Mouse (Mus musculus) neural tube, embryonic 11.5 days (tissue): Measurements from ENCODE around the gene Snapc3. TPM values are rescaled to one million over a fixed set of nuclear protein-coding genes. Genes with fewer than 3 reads are reported as not detected.

Experiments
- ATAC-seq: fragments of 200-750 bp; cut with Nextera tagmentation; 2 replicates; pipeline ENCODE4 v1.8.0; 2017; ENCODE audit warnings: moderate number of reproducible peaks, mild to moderate bottlenecking, moderate TSS enrichment, moderate library complexity; ENCODE audit not compliant: insufficient read depth, low FRiP score, low TSS enrichment
- DNase-seq: peaks from one replicate; pipeline ENCODE4 v3.0.0-alpha.2; 2015; ENCODE audit warnings: low spot score
- H3K27ac ChIP-seq: fragments of 300-500 bp; sonication (generic); 2 replicates; pipeline ENCODE4 v1.5.1; 2014; ENCODE audit warnings: low read depth, mild to moderate bottlenecking, low read length
- H3K27me3 ChIP-seq: fragments of 300-500 bp; sonication (generic); 2 replicates; pipeline ENCODE4 v1.6.1; 2014; ENCODE audit warnings: mild to moderate bottlenecking, low read length, mixed read lengths; ENCODE audit not compliant: control insufficient read depth, insufficient read depth
- H3K36me3 ChIP-seq: fragments of 300-500 bp; sonication (generic); 2 replicates; pipeline ENCODE4 v1.6.1; 2014; ENCODE audit warnings: mild to moderate bottlenecking, low read length, moderate library complexity, mixed read lengths; ENCODE audit not compliant: control insufficient read depth, insufficient read depth
- H3K4me1 ChIP-seq: fragments of 300-500 bp; sonication (generic); 2 replicates; pipeline ENCODE4 v1.6.1; 2014; ENCODE audit warnings: low read length, mixed read lengths; ENCODE audit not compliant: control insufficient read depth, insufficient read depth
- H3K4me2 ChIP-seq: fragments of 300-500 bp; sonication (generic); 2 replicates; pipeline ENCODE4 v1.6.1; 2014; ENCODE audit warnings: low read depth, mild to moderate bottlenecking, moderate library complexity
- H3K4me3 ChIP-seq: fragments of 300-500 bp; sonication (generic); 2 replicates; pipeline ENCODE4 v1.5.1; 2014; ENCODE audit warnings: low read depth, low read length
- H3K9ac ChIP-seq: fragments of 300-500 bp; sonication (generic); 2 replicates; pipeline ENCODE4 v1.6.1; 2014; ENCODE audit warnings: mild to moderate bottlenecking, low read length
- H3K9me3 ChIP-seq: fragments of 300-500 bp; sonication (generic); 2 replicates; pipeline ENCODE4 v1.6.1; 2016; ENCODE audit warnings: low read length; ENCODE audit not compliant: control insufficient read depth
- whole genome bisulfite sequencing: fragments of 180-500 bp; shearing (Covaris S2); extraction: QIAGEN DNeasy Blood & Tissue Kit; methylation state at CpG from one replicate; pipeline ENCODE4 v1.1.7; 2014; 5-methylcytosine and 5-hydroxymethylcytosine counted together
- polyA plus RNA-seq: library from polyadenylated mRNA; unstranded; fragments of >200 nt; fragmentation: Nextera tagmentation; extraction: Ambion mirVana; gene quantifications from 2 replicates; pipeline ENCODE4 v1.2.1, GENCODE M21; 2014

Snapc3 gene
- polyA plus RNA-seq, 1 experiment from 2014 or later, result 77.8 TPM

GRCm38 (mm10) chr4:83390551-83390950 lies 27.0 kb upstream of the Snapc3 start:
- Histone ChIP-seq H3K27me3 (no peaks in the 10 kb centered on the region), H3K9me3 (no peaks in the 10 kb centered on the region), H3K4me2 (no peak overlapping the region), H3K27ac (no peak overlapping the region), H3K4me1 (no peaks in the 10 kb centered on the region), H3K4me3 (no peak overlapping the region), H3K9ac (no peak overlapping the region), H3K36me3 (no peaks in the 10 kb centered on the region)
- DNase-seq (no peak), ATAC-seq (no peak)
- 62% methylated on average over 2 of the region's 2 CpGs for WGBS

DNA sequence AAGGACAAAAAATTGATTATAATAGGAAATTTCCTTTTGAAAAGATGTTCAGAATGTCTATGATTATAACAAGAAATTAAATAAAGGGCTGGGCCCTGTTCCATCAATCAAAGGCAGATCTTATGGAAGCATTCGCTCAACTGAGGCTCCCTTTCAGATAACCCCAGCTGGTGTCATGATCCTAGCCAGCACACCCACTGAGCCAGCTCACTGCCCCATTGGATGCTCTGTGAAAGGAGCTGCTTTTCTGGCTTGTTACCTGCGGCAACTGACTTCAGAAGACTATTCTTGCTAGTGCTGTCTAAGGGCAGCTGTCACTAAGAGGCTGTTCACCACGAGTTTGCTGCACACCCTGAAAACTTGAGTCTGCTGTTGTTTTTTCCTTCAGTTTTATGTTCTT lies 25.6 kb upstream of the Snapc3 start:
- 35% methylated on average over 3 of the region's 3 CpGs for WGBS
- no peaks in the 10 kb centered on the region for H3K4me1 ChIP-seq

DNA sequence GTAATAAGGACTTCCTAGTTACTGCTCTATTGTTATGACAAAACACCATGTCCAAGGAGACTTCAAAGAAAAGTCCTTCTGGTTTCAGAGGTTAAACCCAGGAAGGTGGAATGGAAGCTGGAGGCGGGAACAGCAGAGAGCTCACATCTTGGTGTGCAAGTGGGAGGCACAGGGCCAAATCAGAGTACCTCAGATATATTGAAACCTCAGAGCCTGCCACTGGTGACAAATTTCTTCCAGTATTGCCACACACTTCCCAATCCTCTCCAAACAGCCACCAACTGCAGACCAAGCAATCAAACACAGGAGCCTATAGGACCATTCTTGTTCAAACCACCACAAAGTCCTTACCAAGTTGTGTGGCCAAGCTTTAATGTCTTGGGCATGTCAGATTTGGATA lies 23.8 kb upstream of the Snapc3 start:
- Histone ChIP-seq H3K4me2 (no peak overlapping the region), H3K27me3 (no peaks in the 10 kb centered on the region), H3K9ac (no peak overlapping the region), H3K27ac (no peak overlapping the region), H3K4me3 (no peak overlapping the region), H3K9me3 (no peaks in the 10 kb centered on the region), H3K4me1 (no peaks in the 10 kb centered on the region), H3K36me3 (no peaks in the 10 kb centered on the region)
- DNase-seq (no peak), ATAC-seq (no peak)
- WGBS, result 86% methylated on average over 1 of the region's 1 CpGs

More for the DNA sequence above, 25.6 kb upstream of the Snapc3 start:
- DNase-seq (no peak), ATAC-seq (no peak)
- Histone ChIP-seq H3K27ac (no peak overlapping the region), H3K9ac (no peak overlapping the region), H3K27me3 (no peaks in the 10 kb centered on the region), H3K9me3 (no peaks in the 10 kb centered on the region), H3K4me2 (no peak overlapping the region), H3K4me3 (no peak overlapping the region), H3K36me3 (no peaks in the 10 kb centered on the region)

DNA sequence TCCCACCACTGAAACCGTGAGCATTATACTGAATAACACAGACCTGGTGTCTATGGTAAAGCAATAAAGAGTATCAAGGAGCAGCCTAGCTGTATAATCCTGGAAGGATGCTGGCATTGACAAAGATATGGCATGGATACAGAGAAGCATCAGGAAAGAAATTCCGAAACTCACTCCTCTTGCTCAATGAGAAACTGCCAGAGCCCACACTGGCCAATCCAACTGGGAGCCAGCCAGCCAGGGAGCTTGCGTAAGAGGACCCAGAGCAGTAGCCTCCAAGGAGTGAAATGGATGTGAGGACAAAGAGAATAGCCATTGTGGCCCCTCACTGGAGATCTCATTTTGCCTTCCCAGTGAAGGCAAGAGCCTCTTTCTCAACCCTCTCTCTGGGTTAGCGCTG lies 21.2 kb upstream of the Snapc3 start:
- no peak overlapping the region for H3K4me2 ChIP-seq
- no peak overlapping the region for H3K27ac ChIP-seq
- H3K9me3 ChIP-seq, result no peaks in the 10 kb centered on the region
- H3K4me3 ChIP-seq, result no peak overlapping the region
- H3K27me3 ChIP-seq, result no peaks in the 10 kb centered on the region
- no peak overlapping the region for H3K9ac ChIP-seq
- no peaks in the 10 kb centered on the region for H3K4me1 ChIP-seq
- no peaks in the 10 kb centered on the region for H3K36me3 ChIP-seq
- 89% methylated on average over 4 of the region's 4 CpGs for WGBS
- DNase-seq (no peak), ATAC-seq (no peak)

DNA sequence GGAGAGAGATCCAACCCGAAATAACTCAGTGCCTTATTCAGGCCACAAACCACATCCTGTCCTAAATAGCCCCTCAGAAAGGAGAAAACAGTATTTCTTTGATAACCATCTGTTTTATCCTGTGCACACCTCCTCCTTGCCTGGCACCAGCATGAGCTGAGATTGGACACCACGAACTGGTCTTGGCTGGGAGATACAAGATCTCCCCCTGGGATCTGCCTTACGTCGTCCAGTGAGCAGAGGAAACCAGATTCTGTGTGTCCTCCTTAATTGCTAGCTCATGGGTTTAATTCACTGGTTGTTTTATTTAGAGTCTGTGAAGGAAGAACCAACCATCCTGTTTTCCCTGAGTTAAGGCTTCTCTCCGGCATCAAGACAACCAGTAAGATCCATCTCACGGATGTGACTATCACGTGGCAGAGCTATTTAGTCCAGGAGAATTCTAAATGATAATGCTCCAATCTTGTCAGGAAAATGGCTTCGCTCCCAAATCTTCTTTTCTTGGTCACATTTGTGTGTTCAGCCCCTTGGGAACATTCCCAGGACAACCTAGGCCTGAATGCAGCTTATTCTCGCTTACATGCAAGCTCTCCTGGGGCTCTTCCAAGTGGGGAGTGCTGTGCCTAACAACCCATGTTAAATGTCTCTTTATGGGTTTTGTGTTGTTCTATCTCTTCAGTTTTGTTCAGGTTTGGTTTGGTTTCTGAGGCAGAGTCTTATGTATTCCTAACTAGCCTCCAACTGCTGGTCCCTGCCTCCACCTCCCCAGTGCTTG lies 20.3 kb upstream of the Snapc3 start:
- Histone ChIP-seq H3K36me3 (no peaks in the 10 kb centered on the region), H3K4me3 (no peak overlapping the region), H3K9me3 (no peaks in the 10 kb centered on the region), H3K27ac (no peak overlapping the region), H3K4me2 (no peak overlapping the region), H3K4me1 (no peaks in the 10 kb centered on the region), H3K27me3 (no peaks in the 10 kb centered on the region), H3K9ac (no peak overlapping the region)
- ATAC-seq, result no peak
- 79% methylated on average over 9 of the region's 9 CpGs for WGBS
- DNase-seq, result no peak

GRCm38 (mm10) chr4:83398527-83398926 lies 19.0 kb upstream of the Snapc3 start:
- Histone ChIP-seq H3K4me2 (no peak overlapping the region), H3K9me3 (no peaks in the 10 kb centered on the region), H3K4me1 (no peaks in the 10 kb centered on the region), H3K27me3 (no peaks in the 10 kb centered on the region), H3K9ac (no peak overlapping the region), H3K4me3 (no peak overlapping the region), H3K27ac (no peak overlapping the region), H3K36me3 (no peaks in the 10 kb centered on the region)
- DNase-seq, result no peak
- ATAC-seq, result no peak
- 86% methylated on average over 2 of the region's 2 CpGs for WGBS

GRCm38 (mm10) chr4:83400691-83401595 lies 16.6 kb upstream of the Snapc3 start:
- H3K27ac ChIP-seq, result no peak overlapping the region
- H3K4me1 ChIP-seq, result no peaks in the 10 kb centered on the region
- no peaks in the 10 kb centered on the region for H3K36me3 ChIP-seq
- no peaks in the 10 kb centered on the region for H3K27me3 ChIP-seq
- DNase-seq (no peak), ATAC-seq (no peak)
- no peak overlapping the region for H3K9ac ChIP-seq
- H3K4me3 ChIP-seq, result no peak overlapping the region
- no peak overlapping the region for H3K4me2 ChIP-seq
- no peaks in the 10 kb centered on the region for H3K9me3 ChIP-seq
- 83% methylated on average over 7 of the region's 7 CpGs for WGBS

DNA sequence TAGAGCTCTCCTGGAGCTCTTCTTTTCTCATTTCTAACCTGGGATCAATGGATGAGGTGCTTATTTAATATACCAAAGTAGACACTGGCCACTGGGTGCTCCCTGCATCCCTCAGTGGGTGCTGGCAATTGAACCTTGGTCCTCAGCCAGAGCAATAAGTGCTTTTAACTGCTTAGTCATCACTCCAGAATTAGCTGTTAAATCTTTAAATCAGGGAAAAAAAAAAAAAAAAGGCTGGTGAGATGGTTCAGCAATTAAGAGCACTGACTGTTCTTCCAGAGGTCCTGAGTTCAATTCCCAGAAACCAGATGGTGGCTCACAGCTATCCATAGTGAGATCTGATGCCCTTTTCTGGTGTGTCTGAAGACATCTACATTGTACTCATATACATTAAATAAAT lies 15.8 kb upstream of the Snapc3 start:
- Histone ChIP-seq H3K36me3 (no peaks in the 10 kb centered on the region), H3K9ac (no peak overlapping the region), H3K9me3 (no peaks in the 10 kb centered on the region), H3K4me1 (no peaks in the 10 kb centered on the region), H3K27ac (no peak overlapping the region), H3K4me2 (no peak overlapping the region), H3K27me3 (no peaks in the 10 kb centered on the region), H3K4me3 (no peak overlapping the region)
- DNase-seq, result no peak
- no peak for ATAC-seq

- Histone ChIP-seq H3K4me3 (no peak overlapping the region), H3K27ac (no peak overlapping the region), H3K36me3 (no peaks in the 10 kb centered on the region), H3K27me3 (no peaks in the 10 kb centered on the region), H3K9me3 (0 out of 2 replicates have a peak, but pooled peaks cover 3% of the 10 kb centered on the region), H3K4me2 (no peak overlapping the region), H3K4me1 (no peaks in the 10 kb centered on the region), H3K9ac (no peak overlapping the region)
- no peak for DNase-seq
- ATAC-seq, result no peak
- 95% methylated on average over 6 of the region's 6 CpGs for WGBS
These were observed 9.8 kb upstream of the Snapc3 start for GRCm38 (mm10) chr4:83407688-83408087.
